Mouse (Mus musculus): ENCODE data around the gene Sergef.

GRCm38 (mm10) chr7:46396231-46396927 lies 243.2 kb downstream of the Sergef start, which contains the start of gene Kcnc1:
- TF ChIP-seq POLR2A (IDR thresholded peaks at IDR 0.05; ENCODE audit: insufficient read depth, low read depth, low read length) (peak; percentile 58; the same call in 1 of the 2 replicates), CTCF (IDR thresholded peaks at IDR 0.05; ENCODE audit: insufficient read depth, low read depth, low read length) (no peak)

Measured in olfactory bulb, adult 2 months (tissue).